Mouse (Mus musculus): Measurements from ENCODE around the gene Fam89b.
A peak's percentile ranks its signal among the peaks of the same experiment; 100 is the strongest.

Fam89b gene

GRCm38 (mm10) chr19:5729444-5729815, at the start of gene Fam89b:
TSS of gene Fam89b (minus strand) at chr19:5729653.
- peak; percentile 85 for DNase-seq (ENCODE audit: extremely low spot score, low spot score)

- DNase-seq (ENCODE audit: extremely low spot score, low spot score), result no peak
Observed at GRCm38 (mm10) chr19:5778312-5778711, 48.9 kb upstream of the Fam89b start.

- no peak for DNase-seq (ENCODE audit: extremely low spot score, low spot score)
Observed at GRCm38 (mm10) chr19:5777387-5778032, 48.1 kb upstream of the Fam89b start.

- peak; percentile 98 for DNase-seq (ENCODE audit: extremely low spot score, low spot score)
Observed at GRCm38 (mm10) chr19:5770925-5771860, 41.7 kb upstream of the Fam89b start, which contains the start of gene Scyl1. TSS of gene Scyl1 (minus strand) at chr19:5771419.

GRCm38 (mm10) chr19:5770311-5770710, 40.9 kb upstream of the Fam89b start:
- no peak for DNase-seq (ENCODE audit: extremely low spot score, low spot score)

GRCm38 (mm10) chr19:5767271-5767670, 37.8 kb upstream of the Fam89b start:
- DNase-seq (ENCODE audit: extremely low spot score, low spot score), result no peak

- DNase-seq (ENCODE audit: extremely low spot score, low spot score), result no peak
Observed at GRCm38 (mm10) chr19:5763163-5763562, 33.7 kb upstream of the Fam89b start.

GRCm38 (mm10) chr19:5758878-5759403, 29.5 kb upstream of the Fam89b start:
- no peak for DNase-seq (ENCODE audit: extremely low spot score, low spot score)

GRCm38 (mm10) chr19:5756991-5757636, 27.7 kb upstream of the Fam89b start:
- peak; percentile 40 for DNase-seq (ENCODE audit: extremely low spot score, low spot score)

GRCm38 (mm10) chr19:5756321-5756985, 27.0 kb upstream of the Fam89b start:
- DNase-seq (ENCODE audit: extremely low spot score, low spot score), result peak; percentile 41

GRCm38 (mm10) chr19:5751742-5752141, 22.3 kb upstream of the Fam89b start:
- DNase-seq (ENCODE audit: extremely low spot score, low spot score), result peak; percentile 23

GRCm38 (mm10) chr19:5750951-5751350, 21.5 kb upstream of the Fam89b start:
- peak; percentile 29 for DNase-seq (ENCODE audit: extremely low spot score, low spot score)

GRCm38 (mm10) chr19:5749476-5749875, 20.0 kb upstream of the Fam89b start:
- no peak for DNase-seq (ENCODE audit: extremely low spot score, low spot score)

- no peak for DNase-seq (ENCODE audit: extremely low spot score, low spot score)
Observed at GRCm38 (mm10) chr19:5746907-5747363, 17.5 kb upstream of the Fam89b start.

GRCm38 (mm10) chr19:5745756-5746710, 16.6 kb upstream of the Fam89b start:
- peak; percentile 40 for DNase-seq (ENCODE audit: extremely low spot score, low spot score)

- no peak for DNase-seq (ENCODE audit: extremely low spot score, low spot score)
Observed at GRCm38 (mm10) chr19:5743576-5743975, 14.1 kb upstream of the Fam89b start.

- peak; percentile 70 for DNase-seq (ENCODE audit: extremely low spot score, low spot score)
Observed at GRCm38 (mm10) chr19:5742241-5742641, 12.8 kb upstream of the Fam89b start.

- DNase-seq (ENCODE audit: extremely low spot score, low spot score), result peak; percentile 76
Observed at GRCm38 (mm10) chr19:5741641-5742240, 12.3 kb upstream of the Fam89b start.
